Mouse (Mus musculus) lung, adult 2 months (tissue): ENCODE measurements at regions not wholly inside any gene's neighbourhood (a gene's known extent, or its start where the extent isn't known, plus 50 kb on each side); places are given as distances from the start of the nearest gene placed in this dataset.

ENCODE experiments used
- CTCF ChIP-seq: fragments of 200-500 bp; IDR thresholded peaks from 2 replicates; pipeline ENCODE4 v1.5.1; 2011; ENCODE audit warnings: mild to moderate bottlenecking, low read length, control low read depth; ENCODE audit not compliant: insufficient read depth
- POLR2A ChIP-seq: fragments of 200-500 bp; IDR thresholded peaks from 2 replicates; pipeline ENCODE4 v1.6.1; 2011; ENCODE audit warnings: low read depth, mild to moderate bottlenecking, control low read depth, low read length, borderline replicate concordance; ENCODE audit errors: extremely low read depth

- no peak for TF ChIP-seq POLR2A
- no peak for TF ChIP-seq CTCF
These were observed 426.8 kb downstream of the Tns3 start for GRCm38 (mm10) chr11:8237556-8237955.
